Mouse (Mus musculus) kidney, embryonic 16.5 days (tissue): ENCODE measurements at regions not wholly inside any gene's neighbourhood (a gene's known extent, or its start where the extent isn't known, plus 50 kb on each side); places are given as distances from the start of the nearest gene placed in this dataset.

Experiments used
- ATAC-seq: fragments of 200-750 bp; cut with Nextera tagmentation; 2 replicates; pipeline ENCODE4 v1.8.0; 2017; ENCODE audit warnings: moderate TSS enrichment; ENCODE audit not compliant: low FRiP score, low TSS enrichment
- H3K27ac ChIP-seq: fragments of 300-500 bp; sonication (generic); 2 replicates; pipeline ENCODE4 v1.5.1; 2014; ENCODE audit warnings: low read length
- H3K27me3 ChIP-seq: fragments of 300-500 bp; sonication (generic); 2 replicates; pipeline ENCODE4 v1.6.1; 2014; ENCODE audit warnings: low read length, control low read depth, mixed read lengths; ENCODE audit not compliant: insufficient read depth
- H3K36me3 ChIP-seq: fragments of 300-500 bp; sonication (generic); 2 replicates; pipeline ENCODE4 v1.6.1; 2014; ENCODE audit warnings: low read length, control low read depth, mixed read lengths; ENCODE audit not compliant: insufficient read depth
- H3K4me1 ChIP-seq: fragments of 300-500 bp; sonication (generic); 2 replicates; pipeline ENCODE4 v1.6.1; 2014; ENCODE audit warnings: low read length, control low read depth, mixed read lengths; ENCODE audit not compliant: insufficient read depth
- H3K4me2 ChIP-seq: fragments of 300-500 bp; sonication (generic); replicated peaks from 2 replicates; pipeline ENCODE4 v1.6.1; 2014; ENCODE audit warnings: low read depth, low read length
- H3K4me3 ChIP-seq: fragments of 300-500 bp; sonication (generic); 2 replicates; pipeline ENCODE4 v1.5.1; 2014; ENCODE audit warnings: mild to moderate bottlenecking, low read length
- H3K9ac ChIP-seq: fragments of 300-500 bp; sonication (generic); replicated peaks from 2 replicates; pipeline ENCODE4 v1.6.1; 2014; ENCODE audit warnings: low read length
- H3K9me3 ChIP-seq: fragments of 300-500 bp; sonication (generic); 2 replicates; pipeline ENCODE4 v1.6.1; 2016; ENCODE audit warnings: low read length, control low read depth
- WGBS: fragments of 180-500 bp; shearing (Covaris S2); extraction: QIAGEN DNeasy Blood & Tissue Kit; methylation state at CpG from one replicate; pipeline ENCODE4 v1.1.7; 2014; 5-methylcytosine and 5-hydroxymethylcytosine counted together

- no peaks in the 10 kb centered on the region for H3K27me3 ChIP-seq
- WGBS: 49% methylated on average over 4 of the region's 4 CpGs
- H3K9ac ChIP-seq: no peak overlapping the region
- peak; percentile 54; the same call in 1 of the 2 replicates for ATAC-seq
- no peak overlapping the region for H3K4me2 ChIP-seq
- no peak overlapping the region for H3K27ac ChIP-seq
- H3K4me1 ChIP-seq: no peaks in the 10 kb centered on the region
- no peak overlapping the region for H3K4me3 ChIP-seq
- H3K9me3 ChIP-seq: no peaks in the 10 kb centered on the region
- no peaks in the 10 kb centered on the region for H3K36me3 ChIP-seq
Measured at GRCm38 (mm10) chr11:56862649-56863048, 148.5 kb upstream of the Gria1 start.

GRCm38 (mm10) chr11:56871640-56872039 is 139.5 kb upstream of the Gria1 start:
- no peak for ATAC-seq
- WGBS: 8% methylated on average over 3 of the region's 3 CpGs
- Histone ChIP-seq H3K4me2 (no peak overlapping the region), H3K27me3 (no peaks in the 10 kb centered on the region), H3K36me3 (no peaks in the 10 kb centered on the region), H3K4me3 (no peak overlapping the region), H3K4me1 (peaks cover 3% of the 10 kb centered on the region; the same call in 1 of the 2 replicates), H3K9me3 (peaks cover 4% of the 10 kb centered on the region; the same call in 1 of the 2 replicates), H3K27ac (no peak overlapping the region), H3K9ac (no peak overlapping the region)

- Histone ChIP-seq H3K36me3 (no peaks in the 10 kb centered on the region), H3K4me2 (no peak overlapping the region), H3K27ac (no peak overlapping the region), H3K9me3 (no peaks in the 10 kb centered on the region), H3K4me3 (no peak overlapping the region), H3K9ac (no peak overlapping the region), H3K27me3 (no peaks in the 10 kb centered on the region), H3K4me1 (0 out of 2 replicates have a peak, but pooled peaks cover 5% of the 10 kb centered on the region)
- 93% methylated on average over 4 of the region's 4 CpGs for WGBS
- ATAC-seq: no peak
Measured at GRCm38 (mm10) chr11:56898548-56898951, 112.6 kb upstream of the Gria1 start.

DNA sequence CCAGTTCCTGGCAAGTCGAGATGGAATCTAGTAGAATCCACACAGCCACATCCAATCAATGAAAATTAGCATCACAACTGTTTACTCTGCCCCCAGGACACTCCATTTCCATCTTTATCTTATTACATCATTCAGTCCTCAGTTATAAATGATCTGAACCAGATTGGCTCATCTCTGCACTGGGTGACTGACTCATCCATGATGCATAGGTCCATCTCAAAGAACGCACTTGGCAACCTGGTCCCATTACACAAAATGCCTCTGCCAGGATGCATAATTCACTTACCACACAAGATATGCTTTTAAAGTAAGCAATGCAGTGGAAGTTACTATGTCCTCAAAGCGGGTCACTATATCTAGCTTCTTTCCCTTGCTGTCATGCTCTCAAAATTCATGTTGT is 110.0 kb upstream of the Gria1 start:
- 0 out of 2 replicates have a peak, but pooled peaks cover under 1% of the 10 kb centered on the region for H3K4me1 ChIP-seq
- H3K36me3 ChIP-seq: no peaks in the 10 kb centered on the region
- no peak overlapping the region for H3K27ac ChIP-seq
- 84% methylated on average over 3 of the region's 3 CpGs for WGBS
- no peaks in the 10 kb centered on the region for H3K9me3 ChIP-seq
- H3K4me2 ChIP-seq: no peak overlapping the region
- no peak overlapping the region for H3K9ac ChIP-seq
- no peak for ATAC-seq
- H3K4me3 ChIP-seq: no peak overlapping the region
- H3K27me3 ChIP-seq: no peaks in the 10 kb centered on the region

- H3K9ac ChIP-seq: no peak overlapping the region
- H3K4me3 ChIP-seq: no peak overlapping the region
- no peaks in the 10 kb centered on the region for H3K4me1 ChIP-seq
- no peak overlapping the region for H3K27ac ChIP-seq
- ATAC-seq: no peak
- H3K4me2 ChIP-seq: no peak overlapping the region
- H3K9me3 ChIP-seq: no peaks in the 10 kb centered on the region
- no peaks in the 10 kb centered on the region for H3K27me3 ChIP-seq
- WGBS: 75% methylated on average over 7 of the region's 7 CpGs
- no peaks in the 10 kb centered on the region for H3K36me3 ChIP-seq
Measured at GRCm38 (mm10) chr11:56925368-56925896, 85.8 kb upstream of the Gria1 start.

- H3K9me3 ChIP-seq: no peaks in the 10 kb centered on the region
- H3K4me1 ChIP-seq: no peaks in the 10 kb centered on the region
- H3K4me2 ChIP-seq: no peak overlapping the region
- WGBS: 47% methylated on average over 7 of the region's 7 CpGs
- ATAC-seq: no peak
- H3K27me3 ChIP-seq: no peaks in the 10 kb centered on the region
- no peak overlapping the region for H3K9ac ChIP-seq
- H3K27ac ChIP-seq: no peak overlapping the region
- H3K36me3 ChIP-seq: no peaks in the 10 kb centered on the region
- no peak overlapping the region for H3K4me3 ChIP-seq
Measured at GRCm38 (mm10) chr11:56932766-56933165, 78.4 kb upstream of the Gria1 start.

DNA sequence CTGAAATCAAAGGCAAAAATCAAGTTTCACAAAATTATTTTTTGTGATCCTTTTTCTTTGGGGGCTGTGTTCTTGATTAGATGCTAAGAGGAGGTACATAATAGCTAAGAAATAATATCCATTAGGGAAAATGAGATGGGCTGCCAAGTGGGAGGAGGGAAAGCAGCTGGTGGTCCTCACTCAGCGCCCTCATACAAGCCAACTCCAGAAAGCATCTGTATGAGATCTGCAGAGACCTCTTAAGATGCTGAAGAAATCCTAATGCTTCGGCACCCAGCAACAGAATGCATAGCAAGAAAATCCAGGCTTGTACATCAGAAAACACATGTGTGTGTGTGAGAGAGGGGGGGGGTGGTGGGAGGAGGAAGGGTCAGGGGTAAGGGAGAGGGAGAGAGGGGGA is 58.8 kb upstream of the Gria1 start:
- ATAC-seq: no peak
- WGBS: 76% methylated on average over 2 of the region's 2 CpGs
- Histone ChIP-seq H3K27me3 (no peaks in the 10 kb centered on the region), H3K4me3 (no peak overlapping the region), H3K4me1 (no peaks in the 10 kb centered on the region), H3K9me3 (no peaks in the 10 kb centered on the region), H3K27ac (no peak overlapping the region), H3K36me3 (no peaks in the 10 kb centered on the region), H3K4me2 (no peak overlapping the region), H3K9ac (no peak overlapping the region)

DNA sequence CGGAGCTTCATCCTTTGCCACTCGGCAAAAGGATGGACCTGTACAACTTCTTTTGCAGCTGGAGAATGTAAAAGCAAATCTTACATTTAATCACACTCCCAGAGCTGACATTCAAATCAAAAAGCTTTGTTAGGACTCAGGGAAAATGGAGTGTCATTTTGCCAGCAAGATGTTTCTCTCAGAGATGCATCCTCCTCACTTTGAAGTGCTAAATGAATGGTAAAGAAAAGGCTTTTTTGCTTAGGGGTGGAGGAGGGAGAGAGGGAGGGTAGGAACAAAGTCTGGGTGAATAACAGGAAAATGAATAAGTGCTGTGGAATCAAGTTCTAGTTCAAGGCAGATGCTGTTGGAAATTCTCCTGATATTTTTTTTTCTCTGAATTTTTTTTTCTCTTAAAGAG is 53.4 kb upstream of the Gria1 start:
- Histone ChIP-seq H3K9me3 (no peaks in the 10 kb centered on the region), H3K4me2 (no peak overlapping the region), H3K4me3 (no peak overlapping the region), H3K27me3 (no peaks in the 10 kb centered on the region), H3K36me3 (no peaks in the 10 kb centered on the region), H3K27ac (no peak overlapping the region), H3K4me1 (no peaks in the 10 kb centered on the region), H3K9ac (no peak overlapping the region)
- 85% methylated on average over 2 of the region's 2 CpGs for WGBS
- no peak for ATAC-seq
